8 mouse cellular contexts compared by ENCODE assay signal in genomic region chr7:127709261-127709979, GRCm38 (mm10). TPM values are rescaled to one million over a fixed set of nuclear protein-coding genes. Genes with fewer than 3 reads are reported as not detected.
DNase-seq lines count a peak whose midpoint lies in the region; TF ChIP-seq lines count a peak whose summit lies in the region.

No protein-coding gene starts in this region.

- no peak for TF ChIP-seq POLR2A in heart, adult 2 months (IDR thresholded peaks at IDR 0.05; ENCODE audit: insufficient read depth, low read depth, low read length)

- TF ChIP-seq CTCF in heart, adult 2 months (IDR thresholded peaks at IDR 0.05) = no peak

- WGBS in heart, adult 2 months = 52% methylated on average over 5 of the region's 5 CpGs
- 81% methylated on average over 5 of the region's 5 CpGs for WGBS in hindbrain, embryonic 10.5 days
- 58% methylated on average over 4 of the region's 5 CpGs for WGBS in macrophage (ENCODE audit: missing documents)

- peak overlapping the region; percentile 91 for H3K4me3 ChIP-seq in heart, adult 2 months
- H3K4me3 ChIP-seq in ES-E14 (ENCODE audit: insufficient read depth in 1 of 2, low read depth in 1 of 2, low read length in 2 of 2, poor library complexity in 1 of 2, severe bottlenecking in 1 of 2) (peak overlapping the region; percentile 71 to 86), macrophage (ENCODE audit: inconsistent target) (peak overlapping the region; percentile 21; the same call in 1 of the 2 replicates)
- peak overlapping the region; percentile 78 for H3K4me3 ChIP-seq in hindbrain, embryonic 10.5 days

- H3K27ac ChIP-seq in heart, adult 2 months = peak overlapping the region; percentile 96
- no peak overlapping the region for H3K27ac ChIP-seq in ES-E14 (ENCODE audit: insufficient read depth, low read depth, low read length, poor library complexity, severe bottlenecking)
- peak overlapping the region; percentile 97 for H3K27ac ChIP-seq in hindbrain, embryonic 10.5 days
- no peak overlapping the region for H3K27ac ChIP-seq in macrophage

- H3K9ac ChIP-seq in heart, adult 2 months (ENCODE audit: low read depth, low read length) = no peak overlapping the region; the same call in 1 of the 2 replicates
- peak overlapping the region; percentile 83; the same call in 1 of the 2 replicates for H3K9ac ChIP-seq in ES-E14 (ENCODE audit: insufficient read depth, low read depth, low read length, poor library complexity, severe bottlenecking)

- intact Hi-C loops in heart, adult 2 months (cut with DNase I) = loop anchor here (5.0 kb wide), 1 partner anchor 122 kb away; the partner anchor contains the start of genes Ccdc189 and Rnf40

- no peak for TF ChIP-seq EP300 in heart, adult 2 months (IDR thresholded peaks at IDR 0.05; ENCODE audit: insufficient read depth, low read depth, low read length)

- in situ Hi-C loops in ES-E14 (cut with MboI; ENCODE audit: low sequenced_read_pairs in 2 of 2, unreplicated experiment in 2 of 2) = no loop called here

- peaks cover 8% of the 10 kb centered on the region for H3K4me1 ChIP-seq in heart, adult 2 months (ENCODE audit: control insufficient read depth, insufficient read depth, low read length)
- H3K4me1 ChIP-seq in ES-E14 (ENCODE audit: control insufficient read depth in 2 of 2, insufficient read depth in 2 of 2, low read length in 2 of 2, poor library complexity in 1 of 2) = peaks cover 7 to 24% of the 10 kb centered on the region in 2 experiments; a peak in 3 of 4 replicates
- peaks cover 78% of the 10 kb centered on the region for H3K4me1 ChIP-seq in hindbrain, embryonic 10.5 days (replicated peaks)

- H3K36me3 ChIP-seq in heart, adult 2 months (ENCODE audit: control insufficient read depth, insufficient read depth, low read length) = no peaks in the 10 kb centered on the region
- H3K36me3 ChIP-seq in ES-E14 (ENCODE audit: control insufficient read depth, insufficient read depth, low read length, poor library complexity, severe bottlenecking) (peaks cover 14% of the 10 kb centered on the region; the same call in 1 of the 2 replicates), macrophage (ENCODE audit: inconsistent target) (peaks cover 3% of the 10 kb centered on the region; the same call in 1 of the 2 replicates)
- H3K36me3 ChIP-seq in hindbrain, embryonic 10.5 days = peaks cover 25% of the 10 kb centered on the region

- H3K79me2 ChIP-seq in heart, adult 2 months (replicated peaks; ENCODE audit: control insufficient read depth, insufficient read depth, low read length) = no peaks in the 10 kb centered on the region
- no peaks in the 10 kb centered on the region for H3K79me2 ChIP-seq in macrophage (ENCODE audit: inconsistent target)

- no peak for DNase-seq in heart, adult 2 months
- DNase-seq in heart, adult 8-10 months (ENCODE audit: low spot score) = no peak
- no peak for DNase-seq in ES-E14 (ENCODE audit: low read depth, low spot score)
- no peak for DNase-seq in hindbrain, embryonic 10.5 days (ENCODE audit: low spot score)
- DNase-seq in thymus, adult 18-20 months = no peak
- DNase-seq in right cerebral cortex, adult 2 months (ENCODE audit: low spot score in 2 of 2) = no peak
- no peak for DNase-seq in testis, postnatal 14 days (ENCODE audit: low spot score)

- H3K9me3 ChIP-seq in ES-E14 (ENCODE audit: control insufficient read depth, insufficient read depth, low read depth, low read length) = no peaks in the 10 kb centered on the region
- H3K9me3 ChIP-seq in hindbrain, embryonic 10.5 days = no peaks in the 10 kb centered on the region

- H3K27me3 ChIP-seq in heart, adult 2 months (ENCODE audit: control insufficient read depth, insufficient read depth, low read length) = no peaks in the 10 kb centered on the region
- H3K27me3 ChIP-seq in hindbrain, embryonic 10.5 days (ENCODE audit: insufficient read depth, poor library complexity, severe bottlenecking) = no peaks in the 10 kb centered on the region

TF ChIP-seq in ES-E14, 5 proteins besides CTCF, POLR2A, EP300 and RAD21:
- TF ChIP-seq ZC3H11A (IDR thresholded peaks at IDR 0.05; ENCODE audit: borderline replicate concordance, low read depth, low read length) (no peak), ZNF384 (IDR thresholded peaks at IDR 0.05; ENCODE audit: low read depth, low read length) (no peak), MAFK (IDR thresholded peaks at IDR 0.05; ENCODE audit: insufficient read depth, low read depth, low read length) (no peak), HCFC1 (IDR thresholded peaks at IDR 0.05; ENCODE audit: borderline replicate concordance, insufficient read depth, low read length) (no peak), CHD2 (IDR thresholded peaks at IDR 0.05; ENCODE audit: low read depth, low read length) (no peak)
TF ChIP-seq in ES-E14: peak in this region for 0.

RNA-seq across cellular contexts. Expression of gene Bcl7c, which starts 0.7 kb away (rescaled TPM):
- 10 to 100 TPM; 34.1 to 34.5 TPM for total RNA-seq in heart, adult 2 months (2021)
- 13.5 and 13.6 TPM in 2 replicates for polyA plus RNA-seq in heart, adult 2 months (2012; rRNA removed)
- 10 to 100 TPM; 37.6 to 44.6 (median 41.4) TPM for total RNA-seq in heart, adult 8-10 months (2022)
- 35.6 and 36.8 TPM in 2 replicates for total RNA-seq in ES-E14 (2012; rRNA removed)
- 55.9 and 56.6 TPM in 2 replicates for polyA plus RNA-seq in hindbrain, embryonic 10.5 days (2016; fragmentation: Nextera tagmentation; extraction: Ambion mirVana)
- 10 to 100 TPM in 18 of 26 experiments, 1 to 10 TPM in 8; 4.9 to 29.6 (median 11.9) TPM for total RNA-seq in macrophage (2018; cell fraction: chromatin; rRNA removed)
- total RNA-seq in macrophage (2018; cell fraction: cytosol; rRNA removed) = 10 to 100 TPM; 16.8 to 50.4 (median 30.5) TPM
- 10 to 100 TPM in 21 of 26 experiments, 1 to 10 TPM in 5; 7.8 to 33.2 (median 14.5) TPM for total RNA-seq in macrophage (2018; cell fraction: nucleus; rRNA removed)
- 16.0 to 37.5 TPM (median 23.3 TPM) in 3 replicates for polyA plus RNA-seq in macrophage (2018)

RNA-seq across cellular contexts. Expression of gene Ctf1, which starts 3.1 kb away (rescaled TPM):
- 1 to 10 TPM; 6.6 to 8.7 TPM for total RNA-seq in heart, adult 2 months (2021)
- 15.3 and 24.5 TPM in 2 replicates for polyA plus RNA-seq in heart, adult 2 months (2012; rRNA removed)
- 10 to 100 TPM in 3 of 4 experiments, 1 to 10 TPM in 1; 9.4 to 12.3 (median 10.2) TPM for total RNA-seq in heart, adult 8-10 months (2022)
- 2.3 and 3.0 TPM in 2 replicates for total RNA-seq in ES-E14 (2012; rRNA removed)
- 5.1 and 5.8 TPM in 2 replicates for polyA plus RNA-seq in hindbrain, embryonic 10.5 days (2016; fragmentation: Nextera tagmentation; extraction: Ambion mirVana)
- 1 to 10 TPM in 1 of 26 experiments, not detected in 25; 1.4 TPM for total RNA-seq in macrophage (2018; cell fraction: chromatin; rRNA removed)
- total RNA-seq in macrophage (2018; cell fraction: cytosol; rRNA removed) = under 1 TPM in 1 of 26 experiments, not detected in 25; 0.13 TPM
- not detected for total RNA-seq in macrophage (2018; cell fraction: nucleus; rRNA removed)
- not detected in 3 replicates for polyA plus RNA-seq in macrophage (2018)

RNA-seq across cellular contexts. Expression of gene Ctf2, which starts 22.5 kb away (rescaled TPM):
- total RNA-seq in heart, adult 2 months (2021) = not detected
- polyA plus RNA-seq in heart, adult 2 months (2012; rRNA removed) = not detected in 2 replicates
- total RNA-seq in heart, adult 8-10 months (2022) = not detected
- 0.69 and 0.71 TPM in 2 replicates for total RNA-seq in ES-E14 (2012; rRNA removed)
- 0.26 and 0.37 TPM in 2 replicates for polyA plus RNA-seq in hindbrain, embryonic 10.5 days (2016; fragmentation: Nextera tagmentation; extraction: Ambion mirVana)
- not detected for total RNA-seq in macrophage (2018; cell fraction: chromatin; rRNA removed)
- total RNA-seq in macrophage (2018; cell fraction: cytosol; rRNA removed) = under 1 TPM in 1 of 26 experiments, not detected in 25; 0.05 TPM
- not detected for total RNA-seq in macrophage (2018; cell fraction: nucleus; rRNA removed)
- not detected in 3 replicates for polyA plus RNA-seq in macrophage (2018)

RNA-seq across cellular contexts. Expression of gene Fbxl19, which starts 34.9 kb away (rescaled TPM):
- total RNA-seq in heart, adult 2 months (2021) = 1 to 10 TPM; 3.3 to 3.4 TPM
- 4.1 and 4.8 TPM in 2 replicates for polyA plus RNA-seq in heart, adult 2 months (2012; rRNA removed)
- total RNA-seq in heart, adult 8-10 months (2022) = 1 to 10 TPM; 1.9 to 4.9 (median 3.2) TPM
- total RNA-seq in ES-E14 (2012; rRNA removed) = 86.9 and 93.0 TPM in 2 replicates
- 8.6 and 8.9 TPM in 2 replicates for polyA plus RNA-seq in hindbrain, embryonic 10.5 days (2016; fragmentation: Nextera tagmentation; extraction: Ambion mirVana)
- 10 to 100 TPM; 16.6 to 56.4 (median 42.0) TPM for total RNA-seq in macrophage (2018; cell fraction: chromatin; rRNA removed)
- 10 to 100 TPM in 15 of 26 experiments, 1 to 10 TPM in 11; 6.9 to 16.6 (median 11.3) TPM for total RNA-seq in macrophage (2018; cell fraction: cytosol; rRNA removed)
- 10 to 100 TPM; 12.2 to 39.3 (median 27.5) TPM for total RNA-seq in macrophage (2018; cell fraction: nucleus; rRNA removed)
- polyA plus RNA-seq in macrophage (2018) = 4.9 to 11.8 TPM (median 5.8 TPM) in 3 replicates

Comparison
In these comparisons a context has a peak if more than half of its experiments do, and no peak if none do; other contexts are left out.
1. H3K27ac ChIP-seq: peak in heart, adult 2 months (single experiment) and hindbrain, embryonic 10.5 days (single experiment); none in ES-E14 (single experiment) and macrophage (single experiment).
2. H3K4me3 ChIP-seq: peak in every context shown above with its lines; median percentile 91 in heart, adult 2 months; 78 in ES-E14; 78 in hindbrain, embryonic 10.5 days; 21 in macrophage.